Mouse (Mus musculus) heart, adult 8-10 months (tissue): ENCODE results near the gene Sipa1l1. TPM values are rescaled to one million over a fixed set of nuclear protein-coding genes. Genes with fewer than 3 reads are reported as not detected.
A peak's percentile ranks its signal among the peaks of the same experiment; 100 is the strongest.

Source experiments
- DNase-seq: peaks from one replicate; pipeline ENCODE4 v3.0.0; 2022; ENCODE audit warnings: low spot score
- total RNA-seq, 4 experiments: library from RNA; stranded (reverse); gene quantifications; 2 replicates each; pipeline ENCODE4 v1.2.4; 2022

Gene Sipa1l1
- 10 to 100 TPM in 1 of 4 experiments, 1 to 10 TPM in 3; 8.3 to 11.1 (median 9.4) TPM for total RNA-seq

DNA sequence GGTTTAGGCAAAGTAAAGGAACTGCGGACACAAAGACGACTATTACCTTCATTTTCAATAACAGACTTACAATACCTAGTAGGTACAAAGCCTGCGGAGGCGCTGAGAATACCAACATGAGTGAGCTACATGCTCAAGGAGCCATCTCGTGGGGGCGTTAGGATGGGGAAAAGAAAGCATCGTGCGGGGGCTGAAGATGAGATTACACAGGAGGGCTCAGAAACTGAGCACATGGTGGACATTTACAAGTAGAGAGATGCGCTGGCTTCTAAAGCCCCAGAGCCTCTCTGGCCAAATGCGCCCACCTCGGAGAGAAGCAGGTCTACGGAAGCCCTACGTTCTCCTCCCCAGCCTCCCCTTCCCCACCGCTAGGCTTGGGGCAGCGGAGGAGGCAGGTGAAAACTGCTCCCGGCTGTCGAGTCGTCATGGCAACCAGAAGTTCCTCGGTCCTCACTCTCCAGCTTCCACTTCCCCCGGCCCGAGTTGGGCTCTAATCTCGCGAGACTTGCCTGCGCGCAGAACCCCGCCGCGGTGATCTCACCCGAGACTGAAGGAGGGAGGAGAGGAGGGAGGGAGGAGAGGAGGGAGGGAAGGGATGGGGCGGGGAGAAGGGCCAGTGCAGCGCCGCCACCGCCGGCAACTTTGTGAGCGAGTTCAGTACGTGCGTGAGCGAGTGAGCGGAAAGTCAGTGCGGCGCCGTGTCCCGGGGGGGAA lies at the start of gene Sipa1l1:
Sipa1l1 (plus strand) TSS at position 501 of the 714 bp plus-strand sequence.
- DNase-seq = peak; percentile 94

DNA sequence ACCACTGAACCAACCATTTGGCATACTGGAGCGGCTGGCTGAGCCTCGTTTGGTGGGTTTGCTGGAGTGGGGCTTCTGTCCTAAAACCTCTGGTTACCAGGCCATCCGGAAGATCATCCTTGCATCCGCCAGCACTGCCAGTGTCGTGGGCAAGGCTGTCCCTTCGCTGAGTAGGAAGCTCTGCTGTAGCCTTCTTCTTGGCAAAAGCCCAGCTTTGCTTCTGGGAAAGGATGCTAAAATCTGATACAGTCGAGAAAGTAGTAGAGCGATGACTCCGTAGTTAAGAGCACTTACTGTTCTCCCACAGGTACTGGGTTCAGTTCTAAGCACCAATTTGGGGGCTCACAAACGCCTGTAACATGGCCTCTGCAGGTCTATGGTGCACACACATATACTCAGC lies 47.2 kb upstream of the Sipa1l1 start:
- no peak for DNase-seq

DNA sequence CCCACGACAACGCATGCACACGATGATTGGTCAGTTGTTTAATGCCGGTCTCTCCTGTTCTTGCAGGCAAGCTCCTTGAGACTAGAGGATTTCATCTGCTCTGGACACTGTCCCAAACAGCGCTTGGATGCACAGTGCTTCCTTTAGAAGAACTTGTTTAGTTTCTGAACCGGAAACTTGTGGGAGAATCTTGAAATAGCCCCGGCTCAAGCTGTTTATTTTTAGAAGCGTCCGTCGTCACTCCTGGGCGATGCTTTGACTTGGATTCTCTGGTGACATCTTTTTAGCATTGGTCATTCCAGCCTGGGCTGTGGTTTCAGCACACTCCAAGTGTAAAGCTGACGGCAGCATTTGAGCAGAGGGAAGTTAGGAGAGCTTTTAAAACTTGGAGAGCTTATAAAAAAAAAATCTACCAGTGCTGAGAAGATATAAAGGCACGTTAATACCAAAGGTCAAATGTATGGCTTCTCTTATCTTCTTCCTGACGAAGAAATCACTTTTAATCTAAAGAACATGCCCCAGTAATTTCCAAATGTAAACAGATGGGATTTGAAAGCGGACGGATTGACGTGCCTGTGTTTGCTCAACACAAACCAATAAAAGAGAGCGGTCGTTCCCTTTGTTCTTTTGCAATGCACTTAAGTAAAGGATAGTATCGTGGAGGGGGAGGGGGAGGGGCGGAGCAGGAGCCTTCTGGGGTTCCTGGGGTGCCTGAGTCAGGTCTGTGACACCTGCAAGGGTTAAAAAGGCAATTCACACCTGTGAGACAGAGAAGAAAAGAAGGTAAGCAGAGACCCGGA lies 46.5 kb upstream of the Sipa1l1 start:
- DNase-seq = peak; percentile 81

DNA sequence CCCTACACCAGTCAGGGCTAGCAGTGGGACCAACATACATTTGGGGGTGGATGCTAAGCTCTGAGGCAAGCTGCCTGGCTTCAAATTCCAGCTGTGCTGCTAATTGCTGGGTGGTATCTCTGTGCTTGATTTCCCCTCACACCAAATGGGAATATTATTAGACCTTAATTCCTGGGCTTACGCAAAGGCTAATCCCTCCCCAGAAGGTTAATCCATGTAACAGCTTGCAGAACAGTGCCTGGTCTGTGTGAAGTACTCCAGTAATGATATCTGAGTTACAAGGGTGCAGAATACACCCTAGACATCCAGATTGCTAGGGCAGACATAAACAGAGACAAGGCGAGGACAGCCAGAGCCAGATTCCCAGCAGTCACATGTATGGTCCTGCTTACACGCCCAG lies 42.3 kb upstream of the Sipa1l1 start:
- DNase-seq = no peak

DNA sequence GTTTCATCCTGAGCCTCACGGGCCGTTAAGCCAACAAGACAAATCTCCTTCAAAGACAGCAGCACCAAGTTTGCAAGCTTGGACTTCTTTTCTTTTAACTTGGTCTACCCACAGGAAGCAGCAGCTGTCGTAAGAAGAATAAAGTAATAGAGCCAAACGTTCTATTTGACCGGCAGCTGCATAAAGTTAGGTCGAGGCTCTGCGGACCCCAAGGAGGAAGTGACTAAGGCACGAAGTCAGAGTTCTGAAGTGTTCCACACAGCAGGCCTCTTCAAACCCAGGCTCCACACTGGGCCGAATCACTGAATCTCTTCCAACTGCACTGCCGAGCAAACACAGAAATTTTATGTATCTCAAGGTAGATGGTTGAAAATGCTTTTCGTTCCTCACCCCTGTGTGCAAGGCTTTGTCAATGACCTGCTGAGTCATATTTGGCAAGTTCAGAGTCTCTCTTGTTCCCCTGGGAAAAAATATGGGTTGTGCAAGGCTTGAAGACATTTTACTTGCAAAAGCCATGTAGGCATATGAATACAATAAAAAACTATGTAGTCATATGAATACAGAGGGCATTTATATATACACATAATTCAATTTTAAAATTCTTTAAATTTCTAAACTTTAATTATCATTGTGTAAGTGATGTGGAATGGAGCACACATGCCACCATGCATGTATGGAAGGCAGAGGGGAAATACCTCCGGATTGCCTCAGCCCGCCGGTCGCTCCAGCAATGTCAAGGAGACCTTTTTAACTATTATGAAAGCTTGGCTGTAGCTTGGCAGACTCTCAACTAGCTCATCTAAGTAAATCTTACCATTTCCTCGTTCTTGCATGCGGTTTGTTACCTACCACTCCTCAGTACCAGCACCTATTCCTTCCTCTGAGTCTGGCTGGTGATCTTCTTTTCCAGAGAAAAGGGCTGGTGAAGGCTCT lies 29.6 kb upstream of the Sipa1l1 start:
- DNase-seq = no peak

DNA sequence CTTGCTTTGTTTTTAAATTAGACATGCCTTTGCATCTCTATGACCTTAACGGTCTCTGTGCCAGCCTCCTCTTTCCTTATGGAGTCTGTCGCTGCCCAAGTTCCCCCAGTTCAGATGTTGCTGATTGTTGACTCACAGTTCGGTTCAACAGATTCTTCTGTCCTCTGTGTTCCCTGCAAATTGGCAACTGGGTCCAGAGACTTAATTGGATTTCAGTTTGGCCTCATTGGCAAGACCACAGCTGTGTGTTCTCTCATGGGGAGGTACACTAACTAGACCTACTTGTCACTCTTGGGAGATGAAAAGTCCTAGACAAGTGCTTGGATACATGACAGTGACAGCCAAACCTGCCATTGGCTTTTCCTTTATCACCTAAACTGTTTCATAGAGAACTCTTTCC lies 25.7 kb upstream of the Sipa1l1 start:
- DNase-seq = no peak

DNA sequence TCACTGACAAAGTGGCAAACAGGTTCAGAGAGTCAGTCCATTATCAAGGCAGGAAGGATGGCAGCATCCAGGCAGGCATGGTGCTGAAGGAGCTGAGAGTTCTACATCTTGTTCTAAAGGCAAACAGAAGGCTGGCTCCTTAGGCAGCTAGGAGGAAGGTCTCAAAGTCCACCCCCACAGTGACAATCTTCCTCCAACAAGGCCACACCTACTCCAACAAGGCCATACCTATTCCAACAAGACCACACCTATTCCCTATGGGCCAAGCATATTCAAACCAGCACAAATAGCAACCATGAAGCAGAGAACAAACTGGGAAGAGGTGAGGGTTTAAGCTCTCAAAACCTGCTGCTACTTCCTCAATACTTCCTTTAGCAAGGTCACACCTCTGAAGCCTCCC lies 23.9 kb upstream of the Sipa1l1 start:
- no peak for DNase-seq

DNA sequence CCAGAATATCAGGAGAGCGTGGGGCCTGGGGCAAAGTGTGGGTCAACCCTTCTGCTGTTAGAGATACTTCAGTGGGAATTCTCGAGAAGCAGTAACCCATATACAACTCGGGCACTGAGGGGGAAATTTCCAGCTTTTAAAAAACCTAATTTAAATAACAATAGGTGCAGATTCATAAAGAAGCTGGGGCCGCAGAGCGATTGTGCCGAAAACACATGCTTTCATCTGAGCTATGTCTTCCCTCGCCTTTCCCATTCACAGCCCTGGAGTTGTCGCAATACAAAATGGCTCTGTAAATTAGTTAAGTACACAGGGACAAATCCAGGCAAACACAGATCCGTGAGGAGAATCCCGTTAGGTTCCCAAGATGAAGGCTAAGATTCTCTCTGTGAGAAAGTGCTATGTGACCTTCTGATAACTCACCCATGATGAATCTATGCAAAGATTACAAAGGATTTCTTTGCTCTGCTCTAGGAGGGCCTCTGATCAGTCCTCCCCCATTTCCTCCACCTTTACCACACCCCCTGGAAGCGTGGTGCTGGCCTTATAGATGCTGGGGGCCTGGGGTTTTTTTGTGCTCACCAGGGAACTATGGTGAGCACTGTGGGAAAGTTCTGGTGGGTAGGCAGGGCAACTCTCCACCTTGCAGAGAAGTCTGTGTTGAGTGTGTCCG lies 22.0 kb upstream of the Sipa1l1 start:
- DNase-seq = no peak

DNA sequence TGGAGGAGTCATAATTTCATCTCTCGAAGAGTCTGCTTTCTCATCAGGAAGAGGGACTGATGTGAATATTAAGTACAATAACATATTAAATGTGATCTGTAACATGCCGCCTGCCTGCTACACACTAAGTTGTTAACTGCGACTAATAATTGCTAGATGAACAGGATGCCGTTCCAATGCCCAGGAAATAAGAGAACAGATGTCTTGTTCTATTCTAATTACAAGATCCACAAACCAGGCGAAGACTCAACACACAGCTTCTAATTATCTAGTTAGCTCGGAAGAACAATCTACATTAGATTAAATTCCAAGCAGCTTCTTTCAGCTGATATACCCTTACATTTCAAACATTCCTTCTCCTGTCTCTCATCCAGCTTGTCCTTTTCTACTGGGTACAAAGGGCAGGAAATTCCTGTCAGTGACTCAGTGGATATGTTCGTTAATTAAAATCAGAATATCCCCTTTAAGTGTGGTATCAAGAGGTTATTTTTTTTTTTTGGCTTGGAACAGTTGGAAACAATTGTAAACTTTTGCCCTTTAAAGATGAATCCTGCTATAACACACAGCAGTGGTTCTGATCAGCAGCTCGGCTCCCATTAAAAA lies 20.7 kb upstream of the Sipa1l1 start:
- no peak for DNase-seq

DNA sequence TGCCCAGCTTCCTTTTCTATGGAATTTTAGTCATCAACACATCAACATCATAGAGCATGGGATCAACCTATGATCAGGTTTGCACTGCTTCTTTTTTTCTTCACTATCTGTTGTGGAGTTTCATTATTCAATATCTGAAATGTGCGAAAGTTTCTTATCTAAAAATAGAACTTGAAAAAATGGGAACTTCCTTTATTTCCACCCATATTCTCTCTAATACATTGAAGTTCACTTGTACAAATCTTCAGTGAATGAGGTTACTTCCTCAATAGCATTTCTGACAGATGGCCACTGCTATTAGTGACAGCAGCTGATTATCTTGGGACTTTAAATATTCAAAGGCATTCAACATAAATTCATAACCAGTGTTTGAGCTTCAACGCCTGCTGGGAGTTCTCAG lies 18.1 kb upstream of the Sipa1l1 start:
- DNase-seq = no peak

DNA sequence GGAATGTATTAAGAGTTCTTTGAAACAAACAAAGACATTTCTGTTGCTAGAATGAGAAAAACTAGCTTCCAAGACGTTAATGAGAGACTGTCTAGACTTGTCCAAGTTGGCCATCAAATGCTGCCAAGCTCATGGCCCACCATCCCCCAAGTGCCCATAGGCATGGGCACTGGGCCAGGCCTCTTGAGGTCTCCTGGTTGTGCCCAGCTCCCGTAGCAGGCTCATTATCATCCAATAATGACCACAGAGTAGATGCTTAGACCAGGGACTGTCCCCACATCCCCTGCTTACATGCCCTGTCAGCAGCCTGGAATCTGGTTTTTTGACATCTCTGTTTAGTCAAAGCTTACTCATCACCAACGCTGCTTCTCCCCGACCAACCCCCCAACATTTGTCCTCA lies 14.6 kb upstream of the Sipa1l1 start:
- no peak for DNase-seq

DNA sequence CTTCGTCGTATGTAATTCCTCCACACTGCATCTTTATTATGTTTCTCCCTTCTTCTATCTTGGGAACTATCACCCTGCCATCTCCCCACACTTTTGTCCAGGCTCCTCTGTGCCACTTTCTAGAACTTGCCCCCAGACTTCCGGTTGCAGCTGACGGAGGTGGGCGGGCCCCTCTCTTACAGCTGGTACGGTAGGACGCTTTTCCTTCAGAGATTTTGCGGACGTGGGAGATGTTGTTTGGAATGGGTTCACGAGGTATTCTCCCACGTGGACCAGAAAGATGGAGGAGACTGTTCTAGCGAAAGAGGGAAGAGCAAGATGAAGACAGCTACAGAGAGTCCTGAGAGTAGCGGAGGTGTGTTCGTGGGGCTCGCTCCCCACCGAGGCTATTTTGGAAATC lies 10.6 kb upstream of the Sipa1l1 start:
- DNase-seq = no peak

DNA sequence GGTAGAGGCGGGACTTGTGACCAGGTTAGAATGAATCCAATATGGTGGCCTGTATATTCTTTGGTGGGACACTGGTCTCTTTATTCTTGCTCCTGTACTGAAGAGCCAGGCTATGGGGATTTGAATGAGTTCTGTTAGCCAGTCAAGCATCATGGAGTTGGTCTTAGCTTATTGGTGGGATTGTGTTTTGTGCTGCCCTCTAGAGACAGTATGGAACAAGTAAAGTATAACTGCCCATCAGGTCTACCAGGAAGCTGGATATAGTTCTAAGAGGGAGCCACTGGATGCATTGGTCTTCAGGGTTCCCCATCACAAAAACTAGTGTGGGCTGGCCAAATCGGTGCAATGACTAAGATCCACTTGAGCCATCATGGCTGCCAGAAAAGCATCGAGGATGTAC lies 9.7 kb upstream of the Sipa1l1 start:
- no peak for DNase-seq

DNA sequence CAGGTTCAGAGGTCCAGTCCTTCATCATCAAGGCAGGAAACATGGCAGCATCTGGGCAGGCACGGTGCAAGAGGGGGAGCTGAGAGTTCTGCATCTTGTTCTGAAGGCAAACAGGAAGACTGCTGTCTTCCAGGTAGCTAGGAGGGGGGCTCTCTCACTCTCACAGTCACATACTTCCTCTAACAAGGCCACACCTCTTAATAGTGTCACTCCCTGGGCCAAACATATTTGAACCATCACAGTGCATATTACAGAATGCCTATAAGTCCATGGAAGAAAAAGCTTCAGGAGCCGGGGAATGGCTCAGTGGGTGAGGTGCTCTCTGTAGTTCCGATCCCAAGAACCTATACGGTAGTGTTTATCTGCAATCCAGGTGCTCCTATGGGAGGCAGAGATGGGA lies 3.5 kb upstream of the Sipa1l1 start:
- no peak for DNase-seq

DNA sequence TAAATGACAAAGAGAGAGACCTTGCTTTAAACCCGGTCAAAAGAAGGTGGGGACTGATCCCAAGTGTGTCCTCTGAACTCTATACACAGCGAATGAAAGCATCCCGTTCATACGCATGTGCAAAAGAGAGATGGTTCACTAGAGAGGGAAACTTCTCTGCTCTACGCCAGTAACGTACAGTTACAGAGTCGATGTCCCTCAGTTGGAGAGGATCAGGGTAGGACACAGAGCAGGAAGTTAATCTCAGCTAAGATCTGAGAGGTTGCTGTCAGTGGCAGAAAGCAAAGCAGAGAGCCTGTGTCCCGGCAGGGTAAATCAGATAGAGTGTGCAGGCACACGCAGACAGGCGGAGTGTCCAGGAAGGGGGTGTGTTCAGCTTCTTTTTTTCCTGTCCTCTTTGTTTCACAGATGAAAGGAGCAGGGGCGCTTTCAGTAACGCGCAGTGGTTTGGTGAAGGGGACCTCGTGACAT lies 3.0 kb upstream of the Sipa1l1 start:
- DNase-seq = no peak

DNA sequence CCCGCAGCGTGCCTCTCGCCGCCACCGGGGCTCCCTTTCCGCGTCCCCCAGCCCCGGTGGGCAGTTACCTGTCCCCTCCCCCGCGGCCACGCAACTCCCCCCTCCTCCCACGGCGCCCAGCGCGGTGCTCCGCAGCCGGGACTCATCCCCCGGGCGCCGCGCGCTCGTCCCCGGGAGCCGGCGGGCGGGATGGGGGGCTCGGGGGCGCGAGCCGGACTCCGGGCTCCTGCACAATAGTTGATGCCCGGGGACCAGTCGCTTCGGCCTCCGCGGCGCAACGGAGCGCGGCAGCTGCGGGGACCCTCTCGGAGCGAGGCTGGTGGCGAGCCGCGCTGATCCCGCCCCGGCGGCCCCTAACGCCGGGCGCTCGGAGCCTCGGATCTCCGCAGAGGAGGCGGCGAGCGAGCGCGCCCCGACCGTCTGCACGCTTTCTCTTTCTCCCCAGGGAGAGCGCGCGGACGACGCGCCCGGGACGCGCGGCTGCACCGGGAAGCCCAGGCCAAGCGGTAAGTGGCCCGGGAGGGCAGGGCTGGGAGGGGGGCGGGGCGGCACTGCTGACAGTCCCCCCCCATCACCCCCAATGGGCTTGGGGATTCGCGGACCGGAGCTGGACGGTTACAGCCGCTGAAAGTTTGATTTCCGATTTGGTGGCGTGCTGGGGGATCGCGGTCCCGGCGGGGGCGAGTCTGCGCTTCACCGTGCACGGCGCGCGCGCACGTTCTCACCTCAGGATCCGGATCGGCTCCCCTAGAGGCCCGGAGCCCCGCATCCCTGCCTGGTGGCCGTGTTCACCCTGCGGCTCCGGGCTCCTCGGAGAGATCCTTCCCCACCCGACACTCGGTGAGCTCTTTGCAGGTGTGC lies 681 bp downstream of the Sipa1l1 start:
- peak; percentile 43 for DNase-seq

DNA sequence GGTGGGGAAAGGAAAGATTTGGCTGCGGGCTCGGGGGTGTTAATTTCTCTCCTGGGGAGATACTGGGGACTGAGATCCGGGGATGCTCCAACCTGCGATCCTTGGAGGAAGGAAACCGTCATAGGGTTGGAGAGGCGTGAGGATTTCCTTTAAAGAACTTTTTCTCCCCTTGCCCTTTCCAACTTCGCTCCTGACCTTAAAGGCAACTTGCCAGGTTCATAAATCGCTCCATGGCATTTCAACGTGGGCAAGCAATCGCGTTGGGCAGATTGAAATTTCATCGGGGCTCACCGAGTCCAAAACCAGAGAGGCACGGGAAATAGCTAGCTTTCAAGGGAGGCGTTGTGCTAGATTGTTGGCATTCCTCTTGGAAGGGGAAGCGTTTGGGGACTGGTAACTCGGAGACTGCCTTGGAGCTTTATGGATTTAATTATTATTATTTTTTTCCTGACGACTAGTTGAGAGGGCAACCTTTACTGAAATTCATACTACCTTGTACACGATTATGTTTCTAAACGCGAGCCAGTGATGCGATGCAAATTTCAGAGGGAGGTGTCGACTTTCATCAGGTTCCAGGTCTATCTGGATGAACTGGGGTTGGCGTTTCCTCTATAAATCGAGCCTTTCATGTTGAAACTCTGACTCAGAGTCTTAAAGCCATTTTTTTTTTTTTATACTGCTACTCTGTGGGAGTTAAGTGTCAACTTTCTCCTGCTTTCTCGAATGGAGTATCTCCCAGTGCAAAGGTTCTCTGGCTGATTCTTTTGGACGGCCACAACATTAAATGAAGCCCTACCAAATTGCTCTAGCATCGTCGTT lies 1.6 kb downstream of the Sipa1l1 start:
- DNase-seq = no peak

DNA sequence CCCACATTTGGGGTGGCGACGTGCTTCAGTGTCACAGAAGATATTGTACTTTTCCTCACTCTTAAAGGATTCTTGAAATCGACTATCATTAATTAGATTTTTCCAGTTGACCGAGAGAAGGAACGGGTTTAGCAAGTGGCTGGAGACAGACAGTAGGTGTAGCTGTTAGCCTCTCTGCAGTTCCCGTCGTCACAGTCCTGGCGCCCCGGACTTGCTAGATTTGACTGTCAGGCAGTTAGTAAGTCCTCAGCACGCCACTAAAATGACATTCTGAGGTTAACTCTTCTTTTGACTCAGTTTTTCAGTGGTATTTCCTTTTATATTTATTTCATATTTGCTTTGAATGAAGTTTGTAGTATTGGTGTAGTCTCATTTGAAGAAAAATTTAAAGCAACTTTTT lies 2.5 kb downstream of the Sipa1l1 start:
- peak; percentile 38 for DNase-seq

DNA sequence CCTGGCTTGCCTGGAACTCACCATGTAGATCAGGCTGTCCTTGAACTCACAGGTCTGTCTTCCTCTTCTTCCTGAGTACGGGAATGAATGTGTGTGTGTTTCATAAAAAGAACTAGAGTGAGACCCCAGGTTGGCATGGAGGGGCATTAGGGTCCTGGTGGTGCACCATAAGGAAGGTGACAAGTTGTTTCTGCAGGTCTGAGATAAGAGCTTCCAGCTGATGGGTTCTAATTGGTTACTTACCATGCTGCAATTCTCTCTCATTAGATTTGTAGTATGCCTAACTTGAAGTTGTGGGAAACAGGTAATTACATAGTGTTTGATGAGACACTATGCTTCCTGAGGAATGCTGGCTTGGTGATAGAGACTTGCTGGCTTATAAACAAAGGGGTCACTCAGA lies 4.5 kb downstream of the Sipa1l1 start:
- no peak for DNase-seq
